Mouse (Mus musculus) lung, embryonic 16.5 days (tissue): ENCODE results near the gene Olfr1014. TPM values are rescaled to one million over a fixed set of nuclear protein-coding genes. Genes with fewer than 3 reads are reported as not detected.

Experiments
- ATAC-seq: fragments of 200-750 bp; cut with Nextera tagmentation; 2 replicates; pipeline ENCODE4 v1.8.0; 2017; ENCODE audit warnings: low read depth, mild to moderate bottlenecking, moderate library complexity
- H3K27ac ChIP-seq: fragments of 300-500 bp; sonication (generic); 2 replicates; pipeline ENCODE4 v1.5.1; 2014; ENCODE audit warnings: mild to moderate bottlenecking, control low read depth, low read length
- H3K27me3 ChIP-seq: fragments of 300-500 bp; sonication (generic); 2 replicates; pipeline ENCODE4 v1.6.1; 2014; ENCODE audit warnings: low read depth, low read length, mixed read lengths; ENCODE audit not compliant: control insufficient read depth, insufficient read depth
- H3K36me3 ChIP-seq: fragments of 300-500 bp; sonication (generic); 2 replicates; pipeline ENCODE4 v1.6.1; 2014; ENCODE audit warnings: low read length; ENCODE audit not compliant: control insufficient read depth, insufficient read depth
- H3K4me1 ChIP-seq: fragments of 300-500 bp; sonication (generic); replicated peaks from 2 replicates; pipeline ENCODE4 v1.6.1; 2014; ENCODE audit warnings: low read length, mixed read lengths; ENCODE audit not compliant: control insufficient read depth, insufficient read depth
- H3K4me2 ChIP-seq: fragments of 300-500 bp; sonication (generic); 2 replicates; pipeline ENCODE4 v1.6.1; 2014; ENCODE audit warnings: low read depth, low read length, control low read depth
- H3K4me3 ChIP-seq: fragments of 300-500 bp; sonication (generic); 2 replicates; pipeline ENCODE4 v1.5.1; 2014; ENCODE audit warnings: mild to moderate bottlenecking, low read length, control low read depth
- H3K9ac ChIP-seq: fragments of 300-500 bp; sonication (generic); 2 replicates; pipeline ENCODE4 v1.6.1; 2014; ENCODE audit warnings: low read length, control low read depth
- H3K9me3 ChIP-seq: fragments of 300-500 bp; sonication (generic); 2 replicates; pipeline ENCODE4 v1.6.1; 2016; ENCODE audit warnings: low read length; ENCODE audit not compliant: control insufficient read depth
- WGBS: fragments of 180-500 bp; shearing (Covaris S2); extraction: QIAGEN DNeasy Blood & Tissue Kit; methylation state at CpG from one replicate; pipeline ENCODE4 v1.1.7; 2014; 5-methylcytosine and 5-hydroxymethylcytosine counted together
- polyA plus RNA-seq: library from polyadenylated mRNA; unstranded; fragments of >200 nt; fragmentation: Nextera tagmentation; extraction: Ambion mirVana; gene quantifications from 2 replicates; pipeline ENCODE4 v1.2.1, GENCODE M21; 2015

Olfr1014 gene
- polyA plus RNA-seq: not detected in 2 replicates

DNA sequence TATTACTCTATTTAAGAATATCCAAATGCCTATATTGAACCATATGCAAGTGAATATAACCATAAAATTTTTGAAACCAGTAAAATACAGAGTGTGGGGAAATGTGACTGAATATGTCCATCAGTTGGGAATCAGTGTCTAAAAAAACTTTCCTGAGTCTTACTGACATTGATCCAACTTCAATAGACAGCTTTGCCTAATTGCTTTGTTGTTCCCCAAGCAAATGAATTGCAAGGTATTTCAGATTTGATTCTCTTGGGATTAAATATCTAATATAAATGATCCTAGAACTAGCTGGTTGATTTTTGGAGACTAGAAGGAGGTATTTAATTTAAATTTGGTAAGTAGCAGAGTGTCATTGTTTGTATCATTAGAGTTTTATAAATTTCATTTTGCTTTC, at the start of gene Olfr1014:
Gene Olfr1014 (plus strand): TSS at position 301 of the 400 bp plus-strand sequence.
- no peak within 1 kb of the TSS for H3K27ac ChIP-seq
- no peak within 1 kb of the TSS for H3K4me3 ChIP-seq
- H3K27me3 ChIP-seq: no peaks in the 10 kb centered on the region
- no peak within 1 kb of the TSS for H3K9ac ChIP-seq
- no peaks in the 10 kb centered on the region for H3K9me3 ChIP-seq
- no peak for ATAC-seq
- no peaks in the 10 kb centered on the region for H3K4me1 ChIP-seq
- H3K36me3 ChIP-seq: no peaks in the 10 kb centered on the region
- H3K4me2 ChIP-seq: no peak within 1 kb of the TSS

- WGBS: 6% methylated on average over 3 of the region's 3 CpGs
- no peak for ATAC-seq
- Histone ChIP-seq H3K9me3 (no peaks in the 10 kb centered on the region), H3K9ac (no peak overlapping the region), H3K4me3 (no peak overlapping the region), H3K4me2 (no peak overlapping the region), H3K27ac (no peak overlapping the region), H3K36me3 (no peaks in the 10 kb centered on the region), H3K4me1 (no peaks in the 10 kb centered on the region), H3K27me3 (no peaks in the 10 kb centered on the region)
Measured at GRCm38 (mm10) chr2:85725793-85726192, 46.7 kb upstream of the Olfr1014 start.

DNA sequence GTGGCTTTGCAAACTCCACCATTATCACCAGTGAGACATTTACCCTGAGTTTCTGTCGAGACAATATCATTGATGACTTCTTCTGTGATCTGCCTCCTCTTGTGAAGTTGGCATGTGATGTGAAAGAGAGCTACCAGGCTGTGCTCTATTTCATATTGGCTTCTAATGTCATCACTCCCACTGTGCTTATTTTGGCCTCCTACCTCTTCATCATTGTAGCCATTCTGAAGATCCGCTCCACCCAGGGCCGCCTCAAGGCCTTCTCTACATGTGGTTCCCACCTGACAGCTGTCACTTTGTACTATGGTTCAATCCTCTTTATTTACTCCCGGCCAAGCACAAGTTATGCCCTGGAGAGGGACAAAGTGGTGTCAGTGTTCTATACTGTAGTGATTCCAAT, 18.7 kb upstream of the Olfr1014 start:
- no peaks in the 10 kb centered on the region for H3K36me3 ChIP-seq
- ATAC-seq: no peak

GRCm38 (mm10) chr2:85762666-85763065, 9.8 kb upstream of the Olfr1014 start, which contains the start of gene Olfr1012:
Gene Olfr1012 (minus strand): TSS chr2:85762766.
- 59% methylated on average over 1 of the region's 1 CpGs for WGBS
- no peak within 1 kb of the TSS for H3K9ac ChIP-seq
- no peak for ATAC-seq
- no peaks in the 10 kb centered on the region for H3K9me3 ChIP-seq
- H3K27me3 ChIP-seq: no peaks in the 10 kb centered on the region
- H3K27ac ChIP-seq: no peak within 1 kb of the TSS
- no peaks in the 10 kb centered on the region for H3K36me3 ChIP-seq
- no peak within 1 kb of the TSS for H3K4me2 ChIP-seq
- H3K4me1 ChIP-seq: no peaks in the 10 kb centered on the region
- no peak within 1 kb of the TSS for H3K4me3 ChIP-seq

More for the DNA sequence above, 18.7 kb upstream of the Olfr1014 start:
- 76% methylated on average over 4 of the region's 4 CpGs for WGBS
- no peak overlapping the region for H3K4me3 ChIP-seq
- H3K27ac ChIP-seq: no peak overlapping the region
- no peaks in the 10 kb centered on the region for H3K9me3 ChIP-seq
- H3K4me1 ChIP-seq: no peaks in the 10 kb centered on the region
- no peak overlapping the region for H3K4me2 ChIP-seq
- no peaks in the 10 kb centered on the region for H3K27me3 ChIP-seq
- H3K9ac ChIP-seq: no peak overlapping the region

DNA sequence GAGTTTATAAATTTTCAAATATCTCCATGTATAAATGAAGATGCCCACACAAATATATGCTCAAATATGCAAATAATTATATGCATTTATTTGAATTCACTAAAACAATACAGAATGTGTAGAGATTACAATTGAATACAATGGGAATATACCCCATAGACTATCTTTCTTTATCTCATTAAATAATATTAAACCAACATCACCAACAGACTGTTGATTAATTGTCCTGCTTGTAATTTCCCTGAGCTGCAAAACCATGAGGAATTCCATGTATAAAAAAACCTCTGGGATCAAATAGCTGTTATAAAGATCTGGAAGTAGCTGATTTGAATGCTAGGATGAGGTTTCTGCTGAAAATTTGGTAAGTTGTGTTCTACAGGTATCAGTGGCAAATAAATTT, 5.7 kb upstream of the Olfr1014 start, which contains the start of gene Olfr1013:
Gene Olfr1013 (plus strand): TSS at position 301 of the 400 bp plus-strand sequence.
- H3K4me2 ChIP-seq: no peak within 1 kb of the TSS
- no peaks in the 10 kb centered on the region for H3K36me3 ChIP-seq
- ATAC-seq: no peak
- H3K9me3 ChIP-seq: no peaks in the 10 kb centered on the region
- H3K4me3 ChIP-seq: no peak within 1 kb of the TSS
- H3K9ac ChIP-seq: no peak within 1 kb of the TSS
- no peaks in the 10 kb centered on the region for H3K27me3 ChIP-seq
- H3K27ac ChIP-seq: no peak within 1 kb of the TSS
- H3K4me1 ChIP-seq: no peaks in the 10 kb centered on the region

DNA sequence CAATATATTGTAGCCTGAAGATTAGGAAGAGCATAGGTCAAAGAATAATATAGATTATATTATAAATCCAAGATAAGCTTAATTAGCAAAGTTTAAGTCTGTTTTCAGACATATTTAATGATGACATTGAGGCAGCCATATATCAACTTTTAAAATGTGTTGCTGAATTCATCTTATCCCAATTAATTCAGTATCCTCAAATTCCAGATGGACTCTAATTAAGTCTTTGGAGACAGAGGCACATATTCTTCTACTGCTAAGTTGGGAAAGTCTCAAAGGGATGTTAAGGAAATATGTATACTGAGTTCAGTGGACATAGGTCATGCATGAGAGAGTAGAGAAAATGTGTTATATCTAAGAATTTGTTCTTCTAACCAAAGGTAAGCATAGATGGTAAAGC, 9.2 kb downstream of the Olfr1014 start, which contains the start of gene Olfr1015:
Gene Olfr1015 (plus strand): TSS at position 301 of the 400 bp plus-strand sequence.
- H3K4me1 ChIP-seq: no peaks in the 10 kb centered on the region
- no peaks in the 10 kb centered on the region for H3K27me3 ChIP-seq
- no peak within 1 kb of the TSS for H3K4me3 ChIP-seq
- H3K36me3 ChIP-seq: no peaks in the 10 kb centered on the region
- H3K9ac ChIP-seq: no peak within 1 kb of the TSS
- no peaks in the 10 kb centered on the region for H3K9me3 ChIP-seq
- no peak within 1 kb of the TSS for H3K27ac ChIP-seq
- no peak within 1 kb of the TSS for H3K4me2 ChIP-seq
- no peak for ATAC-seq

DNA sequence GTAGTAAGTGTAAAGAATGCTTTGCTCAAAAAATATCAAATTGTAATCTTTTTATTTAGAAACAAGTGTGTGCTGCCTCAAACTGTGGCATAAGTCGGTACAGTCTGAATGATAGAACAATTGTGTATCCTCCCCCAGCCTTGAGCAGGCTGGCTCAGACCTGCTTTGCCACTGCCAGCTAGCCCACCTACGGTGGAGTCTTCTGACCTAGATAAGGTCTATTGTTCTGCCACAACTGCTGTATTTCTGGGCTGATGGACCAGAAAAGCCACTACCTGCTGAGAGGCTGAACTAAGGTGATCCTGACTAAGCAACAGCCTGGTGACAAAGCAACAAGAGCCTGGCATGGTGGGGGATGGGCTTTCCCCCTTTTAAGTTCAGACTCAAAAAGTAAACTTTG, 19.8 kb downstream of the Olfr1014 start:
- H3K27me3 ChIP-seq: no peaks in the 10 kb centered on the region
- no peaks in the 10 kb centered on the region for H3K36me3 ChIP-seq
- H3K27ac ChIP-seq: no peak overlapping the region
- H3K4me3 ChIP-seq: no peak overlapping the region
- no peaks in the 10 kb centered on the region for H3K4me1 ChIP-seq
- ATAC-seq: no peak
- no peak overlapping the region for H3K4me2 ChIP-seq
- H3K9ac ChIP-seq: no peak overlapping the region
- H3K9me3 ChIP-seq: no peaks in the 10 kb centered on the region; the same call in 1 of the 2 replicates
- WGBS: 56% methylated on average over 2 of the region's 2 CpGs

DNA sequence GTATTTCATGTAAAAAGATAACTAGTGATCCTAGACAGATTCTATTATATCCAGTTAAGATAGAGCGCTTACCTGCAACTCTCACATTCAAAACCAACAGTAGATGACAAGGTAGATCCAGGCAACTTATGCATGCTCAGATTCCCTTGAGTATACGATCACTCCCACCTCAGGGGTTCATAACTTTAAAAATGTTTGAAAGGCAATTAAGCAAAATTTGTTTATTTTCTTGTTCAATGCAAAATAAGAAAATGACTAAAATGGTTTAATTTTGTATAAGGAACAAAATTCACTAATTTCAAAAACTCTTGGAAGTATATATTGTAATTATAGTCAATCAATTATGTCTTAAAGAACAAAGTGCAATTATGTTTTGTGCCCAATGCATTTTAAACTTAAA, 29.9 kb downstream of the Olfr1014 start, which contains the start of gene Olfr1016:
Gene Olfr1016 (minus strand): TSS at position 101 of the 400 bp plus-strand sequence.
- Histone ChIP-seq H3K4me2 (no peak within 1 kb of the TSS), H3K27ac (no peak within 1 kb of the TSS), H3K9ac (no peak within 1 kb of the TSS), H3K27me3 (no peaks in the 10 kb centered on the region), H3K9me3 (no peaks in the 10 kb centered on the region), H3K4me3 (no peak within 1 kb of the TSS), H3K4me1 (no peaks in the 10 kb centered on the region), H3K36me3 (no peaks in the 10 kb centered on the region)
- ATAC-seq: no peak
- 71% methylated on average over 2 of the region's 2 CpGs for whole genome bisulfite sequencing

- ATAC-seq: no peak
- 69% methylated on average over 4 of the region's 4 CpGs for WGBS
- no peaks in the 10 kb centered on the region for H3K36me3 ChIP-seq
Measured at GRCm38 (mm10) chr2:85804501-85804900, 32.0 kb downstream of the Olfr1014 start.

DNA sequence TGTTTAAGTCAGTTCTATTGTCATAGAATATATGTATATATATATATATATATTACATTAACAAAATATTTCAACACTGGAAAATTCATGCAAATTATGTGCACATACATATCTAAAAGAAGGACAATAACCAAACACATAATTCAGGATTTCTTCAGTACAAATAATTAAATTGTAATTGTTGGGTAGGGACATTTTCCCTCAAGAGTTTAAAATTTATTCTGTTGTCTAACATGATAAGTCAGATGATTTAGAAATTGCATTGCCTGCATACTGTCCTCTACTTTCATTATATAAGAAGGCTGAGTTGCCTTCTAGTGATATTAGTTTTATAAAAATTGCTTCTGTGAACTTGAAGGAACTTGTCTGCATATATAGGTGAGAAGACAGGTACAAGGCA, 45.7 kb downstream of the Olfr1014 start, which contains the start of gene Olfr1018:
Gene Olfr1018 (plus strand): TSS at position 301 of the 400 bp plus-strand sequence.
- no peak within 1 kb of the TSS for H3K4me3 ChIP-seq
- no peak within 1 kb of the TSS for H3K9ac ChIP-seq
- ATAC-seq: no peak
- no peaks in the 10 kb centered on the region for H3K4me1 ChIP-seq
- no peak within 1 kb of the TSS for H3K27ac ChIP-seq
- no peaks in the 10 kb centered on the region for H3K9me3 ChIP-seq
- H3K36me3 ChIP-seq: no peaks in the 10 kb centered on the region
- no peak within 1 kb of the TSS for H3K4me2 ChIP-seq
- H3K27me3 ChIP-seq: no peaks in the 10 kb centered on the region

More at GRCm38 (mm10) chr2:85804501-85804900, 32.0 kb downstream of the Olfr1014 start:
- Histone ChIP-seq H3K27me3 (no peaks in the 10 kb centered on the region), H3K9me3 (no peaks in the 10 kb centered on the region), H3K4me3 (no peak overlapping the region), H3K4me2 (no peak overlapping the region), H3K27ac (no peak overlapping the region), H3K9ac (no peak overlapping the region), H3K4me1 (no peaks in the 10 kb centered on the region)
